Mouse (Mus musculus) heart, postnatal 0 days (tissue): ENCODE data around the gene Rhbdl3.

Source experiments
- CTCF ChIP-seq: IDR thresholded peaks from 2 replicates; pipeline ENCODE4 v1.5.1; 2016; ENCODE audit warnings: antibody characterized with exemption, control low read depth, low read depth
- EP300 ChIP-seq: IDR thresholded peaks from 2 replicates; pipeline ENCODE4 v1.6.1; 2016; ENCODE audit warnings: antibody characterized with exemption, low read depth

GRCm38 (mm10) chr11:80391407-80392120 lies 90.9 kb downstream of the Rhbdl3 start:
- no peak for TF ChIP-seq CTCF
- TF ChIP-seq EP300: no peak
